Comparison of ENCODE assay signal across 20 mouse cellular contexts in genomic region chr16:50075641-50076040, GRCm38 (mm10).
DNase-seq lines count a peak whose midpoint lies in the region; ATAC-seq and TF ChIP-seq lines count a peak whose summit lies in the region.
"Had no signal": no experiment of that assay in that cellular context is flagged by ENCODE, and none has a peak within 500 bp of the region (broad histone marks: within the 10 kb centered on the region; RNA-seq: fewer than 3 reads in every experiment).

No protein-coding gene starts in this region.

- no peak overlapping the region for H3K9ac ChIP-seq in embryonic facial prominence, embryonic 14.5 days (ENCODE audit: low read depth, low read length)
- H3K9ac ChIP-seq in limb, embryonic 12.5 days (replicated peaks) = no peak overlapping the region
- no peak overlapping the region for H3K9ac ChIP-seq in hindbrain, postnatal 0 days (replicated peaks; ENCODE audit: low read length)
- no peak overlapping the region for H3K9ac ChIP-seq in midbrain, postnatal 0 days (replicated peaks; ENCODE audit: low read length, poor library complexity, severe bottlenecking)
- H3K9ac ChIP-seq: embryonic facial prominence, embryonic 12.5 days; heart, embryonic 15.5 days; limb, embryonic 15.5 days; liver, embryonic 15.5 days had no signal

- no peak for TF ChIP-seq CTCF in hindbrain, postnatal 0 days (IDR thresholded peaks at IDR 0.05; ENCODE audit: low read depth)
- TF ChIP-seq CTCF in midbrain, postnatal 0 days (IDR thresholded peaks at IDR 0.05) = no peak

- H3K36me3 ChIP-seq in embryonic facial prominence, embryonic 14.5 days (ENCODE audit: control insufficient read depth, insufficient read depth, low read length) = no peaks in the 10 kb centered on the region
- no peaks in the 10 kb centered on the region for H3K36me3 ChIP-seq in embryonic facial prominence, embryonic 10.5 days (replicated peaks)
- no peaks in the 10 kb centered on the region for H3K36me3 ChIP-seq in limb, embryonic 12.5 days
- H3K36me3 ChIP-seq in limb, embryonic 10.5 days = no peaks in the 10 kb centered on the region
- no peaks in the 10 kb centered on the region for H3K36me3 ChIP-seq in hindbrain, postnatal 0 days (ENCODE audit: insufficient read depth, low read length)
- no peaks in the 10 kb centered on the region for H3K36me3 ChIP-seq in midbrain, postnatal 0 days (ENCODE audit: insufficient read depth, low read length)
- H3K36me3 ChIP-seq: embryonic facial prominence, embryonic 12.5 days; heart, embryonic 15.5 days; limb, embryonic 15.5 days; liver, embryonic 15.5 days had no signal

- no peak for ATAC-seq in embryonic facial prominence, embryonic 14.5 days (ENCODE audit: low read depth)
- ATAC-seq in limb, embryonic 12.5 days (ENCODE audit: insufficient number of reproducible peaks, insufficient read depth, low FRiP score, low TSS enrichment, low read depth) = peak; percentile 31; the same call in 1 of the 2 replicates
- ATAC-seq in hindbrain, postnatal 0 days = no peak
- 0 out of 2 replicates have a peak, but pooled peaks have one; percentile 47 for ATAC-seq in midbrain, postnatal 0 days (ENCODE audit: low FRiP score)
- ATAC-seq: intestine, postnatal 0 days; Patski had no signal

- no peaks in the 10 kb centered on the region; the same call in 1 of the 2 replicates for H3K4me1 ChIP-seq in embryonic facial prominence, embryonic 14.5 days (ENCODE audit: control insufficient read depth, insufficient read depth, low read length)
- H3K4me1 ChIP-seq in embryonic facial prominence, embryonic 10.5 days = peaks cover 6% of the 10 kb centered on the region; the same call in 1 of the 2 replicates
- H3K4me1 ChIP-seq in limb, embryonic 12.5 days (replicated peaks) = peaks cover 3% of the 10 kb centered on the region; the same call in 1 of the 2 replicates
- peaks cover 8% of the 10 kb centered on the region for H3K4me1 ChIP-seq in limb, embryonic 10.5 days
- H3K4me1 ChIP-seq in hindbrain, postnatal 0 days (ENCODE audit: insufficient read depth, low read length) = 0 out of 2 replicates have a peak, but pooled peaks cover 5% of the 10 kb centered on the region
- no peaks in the 10 kb centered on the region for H3K4me1 ChIP-seq in midbrain, postnatal 0 days (ENCODE audit: insufficient read depth, low read length)
- H3K4me1 ChIP-seq: heart, embryonic 15.5 days; limb, embryonic 15.5 days; liver, embryonic 15.5 days had no signal

- H3K9me3 ChIP-seq in embryonic facial prominence, embryonic 14.5 days (ENCODE audit: control insufficient read depth, low read length) = no peaks in the 10 kb centered on the region
- H3K9me3 ChIP-seq in embryonic facial prominence, embryonic 10.5 days = no peaks in the 10 kb centered on the region
- no peaks in the 10 kb centered on the region for H3K9me3 ChIP-seq in limb, embryonic 12.5 days
- H3K9me3 ChIP-seq in limb, embryonic 10.5 days (replicated peaks) = no peaks in the 10 kb centered on the region
- H3K9me3 ChIP-seq in hindbrain, postnatal 0 days (ENCODE audit: low read length) = no peaks in the 10 kb centered on the region
- no peaks in the 10 kb centered on the region for H3K9me3 ChIP-seq in midbrain, postnatal 0 days (ENCODE audit: low read length)
- H3K9me3 ChIP-seq: embryonic facial prominence, embryonic 12.5 days; heart, embryonic 15.5 days; limb, embryonic 15.5 days; liver, embryonic 15.5 days had no signal

- no peak overlapping the region for H3K4me3 ChIP-seq in embryonic facial prominence, embryonic 14.5 days (ENCODE audit: low read depth, low read length)
- H3K4me3 ChIP-seq in embryonic facial prominence, embryonic 10.5 days = no peak overlapping the region
- no peak overlapping the region for H3K4me3 ChIP-seq in limb, embryonic 12.5 days (replicated peaks)
- no peak overlapping the region for H3K4me3 ChIP-seq in limb, embryonic 10.5 days
- H3K4me3 ChIP-seq in hindbrain, postnatal 0 days (ENCODE audit: low read length) = no peak overlapping the region
- no peak overlapping the region for H3K4me3 ChIP-seq in midbrain, postnatal 0 days (ENCODE audit: low read depth, low read length)
- H3K4me3 ChIP-seq: embryonic facial prominence, embryonic 12.5 days; heart, embryonic 15.5 days; limb, embryonic 15.5 days; liver, embryonic 15.5 days had no signal

- peak; percentile 25 for DNase-seq in embryonic facial prominence, embryonic 14.5 days (ENCODE audit: low spot score)
- DNase-seq in embryonic facial prominence, embryonic 10.5 days (ENCODE audit: low spot score) = no peak
- no peak for DNase-seq in limb, embryonic 10.5 days (ENCODE audit: low spot score)
- DNase-seq in hindbrain, postnatal 0 days (ENCODE audit: low spot score) = peak; percentile 11
- no peak for DNase-seq in midbrain, postnatal 0 days (ENCODE audit: low spot score)
- no peak for DNase-seq in layer of hippocampus, adult 11-12 months (ENCODE audit: low spot score)
- DNase-seq in testis, postnatal 14 days (ENCODE audit: low spot score) = no peak
- DNase-seq: adrenal gland, adult 8-10 months; cerebellum, adult 9-11 months; gastrocnemius, postnatal 36 days; right cerebral cortex, postnatal 14 days; thymus, postnatal 14 days had no signal

- H3K27ac ChIP-seq in embryonic facial prominence, embryonic 14.5 days (replicated peaks; ENCODE audit: low read depth, low read length) = no peak overlapping the region
- H3K27ac ChIP-seq in embryonic facial prominence, embryonic 10.5 days (replicated peaks) = no peak overlapping the region
- H3K27ac ChIP-seq in limb, embryonic 12.5 days = no peak overlapping the region
- H3K27ac ChIP-seq in limb, embryonic 10.5 days = no peak overlapping the region
- no peak overlapping the region for H3K27ac ChIP-seq in hindbrain, postnatal 0 days
- H3K27ac ChIP-seq in midbrain, postnatal 0 days (ENCODE audit: low read depth, low read length) = no peak overlapping the region
- H3K27ac ChIP-seq: embryonic facial prominence, embryonic 12.5 days; heart, embryonic 15.5 days; limb, embryonic 15.5 days; liver, embryonic 15.5 days; macrophage had no signal

- H3K27me3 ChIP-seq in embryonic facial prominence, embryonic 14.5 days (replicated peaks; ENCODE audit: control insufficient read depth, insufficient read depth, low read length) = no peaks in the 10 kb centered on the region
- no peaks in the 10 kb centered on the region for H3K27me3 ChIP-seq in embryonic facial prominence, embryonic 10.5 days (replicated peaks; ENCODE audit: low read depth, poor library complexity, severe bottlenecking)
- no peaks in the 10 kb centered on the region for H3K27me3 ChIP-seq in limb, embryonic 12.5 days
- no peaks in the 10 kb centered on the region for H3K27me3 ChIP-seq in limb, embryonic 10.5 days (ENCODE audit: low read depth, poor library complexity, severe bottlenecking)
- no peaks in the 10 kb centered on the region for H3K27me3 ChIP-seq in hindbrain, postnatal 0 days (ENCODE audit: insufficient read depth, low read length)
- H3K27me3 ChIP-seq in midbrain, postnatal 0 days (ENCODE audit: insufficient read depth, low read length) = no peaks in the 10 kb centered on the region
- H3K27me3 ChIP-seq: embryonic facial prominence, embryonic 12.5 days; heart, embryonic 15.5 days; limb, embryonic 15.5 days; liver, embryonic 15.5 days had no signal

- WGBS in embryonic facial prominence, embryonic 14.5 days = 73% methylated on average over 4 of the region's 4 CpGs
- WGBS in embryonic facial prominence, embryonic 10.5 days = 94% methylated on average over 4 of the region's 4 CpGs
- 77% methylated on average over 4 of the region's 4 CpGs for WGBS in limb, embryonic 12.5 days
- 91% methylated on average over 4 of the region's 4 CpGs for WGBS in limb, embryonic 10.5 days
- WGBS in hindbrain, postnatal 0 days = 78% methylated on average over 4 of the region's 4 CpGs
- WGBS in midbrain, postnatal 0 days = 64% methylated on average over 4 of the region's 4 CpGs

- no peak overlapping the region for H3K4me2 ChIP-seq in embryonic facial prominence, embryonic 14.5 days (ENCODE audit: low read depth, low read length)
- no peak overlapping the region for H3K4me2 ChIP-seq in limb, embryonic 12.5 days
- H3K4me2 ChIP-seq in hindbrain, postnatal 0 days (ENCODE audit: low read depth, low read length) = no peak overlapping the region
- H3K4me2 ChIP-seq in midbrain, postnatal 0 days (ENCODE audit: low read depth, low read length, poor library complexity, severe bottlenecking) = no peak overlapping the region
- H3K4me2 ChIP-seq: embryonic facial prominence, embryonic 12.5 days; heart, embryonic 15.5 days; limb, embryonic 15.5 days; liver, embryonic 15.5 days had no signal

Comparison
In these comparisons a context has a peak if more than half of its experiments do, and no peak if none do; other contexts are left out.
1. DNase-seq: peak in embryonic facial prominence, embryonic 14.5 days (single experiment) and hindbrain, postnatal 0 days (single experiment); none in embryonic facial prominence, embryonic 10.5 days (single experiment), limb, embryonic 10.5 days (single experiment), midbrain, postnatal 0 days (single experiment), layer of hippocampus, adult 11-12 months (single experiment) and testis, postnatal 14 days (single experiment).
2. ATAC-seq: peak in limb, embryonic 12.5 days (single experiment) and midbrain, postnatal 0 days (single experiment); none in embryonic facial prominence, embryonic 14.5 days (single experiment) and hindbrain, postnatal 0 days (single experiment).